Mouse (Mus musculus): ENCODE measurements at regions not wholly inside any gene's neighbourhood (a gene's known extent, or its start where the extent isn't known, plus 50 kb on each side); places are given as distances from the start of the nearest gene placed in this dataset.

DNA sequence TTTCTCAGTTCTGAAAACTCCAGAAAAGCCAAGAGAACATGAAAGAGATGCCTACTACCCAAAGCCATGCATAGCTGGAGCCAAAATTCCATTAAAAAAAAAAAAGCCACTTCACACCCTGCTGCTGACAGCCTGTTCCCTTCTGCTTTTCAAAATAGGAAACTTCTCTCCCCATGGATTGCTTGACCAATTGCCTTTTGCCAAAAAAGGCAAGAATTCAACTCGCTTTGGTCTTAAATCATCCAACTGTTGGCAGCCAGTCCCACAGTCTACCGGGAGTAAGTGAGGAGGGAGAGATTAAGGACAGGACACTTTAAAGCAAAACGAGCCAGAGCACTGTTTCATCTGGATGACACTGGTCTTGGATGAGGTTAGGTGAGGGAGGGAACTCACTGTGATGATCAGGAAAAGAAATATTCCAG, 349.7 kb downstream of the Adgrl2 start:
- TF ChIP-seq CTCF (IDR thresholded peaks at IDR 0.05; ENCODE audit: insufficient read depth, low read length) (no peak), POLR2A (IDR thresholded peaks at IDR 0.05; ENCODE audit: borderline replicate concordance, extremely low read depth, low read depth, low read length) (no peak)
